Mouse (Mus musculus): Measurements from ENCODE around the gene Aagab.

GRCm38 (mm10) chr9:63580046-63580445 is 22.4 kb upstream of the Aagab start:
- TF ChIP-seq MEF2A (IDR thresholded peaks at IDR 0.05; ENCODE audit: extremely low read depth, insufficient replicate concordance, low read depth, low read length, poor library complexity, severe bottlenecking) (no peak), POLR2A (IDR thresholded peaks at IDR 0.05; ENCODE audit: control insufficient read depth in 1 of 2, insufficient read depth in 1 of 2, low read depth in 1 of 2, low read length in 2 of 2, poor library complexity in 1 of 2) (no peak)
